Mouse (Mus musculus) layer of hippocampus, adult 9-10 months (tissue): Measurements from ENCODE around the gene Mcm5.

Experiments
- DNase-seq: peaks from one replicate; pipeline ENCODE4 v3.0.0; 2022; ENCODE audit warnings: low spot score

The Mcm5 gene

GRCm38 (mm10) chr8:75102956-75103355, 6.4 kb upstream of the Mcm5 start:
- no peak for DNase-seq

DNA sequence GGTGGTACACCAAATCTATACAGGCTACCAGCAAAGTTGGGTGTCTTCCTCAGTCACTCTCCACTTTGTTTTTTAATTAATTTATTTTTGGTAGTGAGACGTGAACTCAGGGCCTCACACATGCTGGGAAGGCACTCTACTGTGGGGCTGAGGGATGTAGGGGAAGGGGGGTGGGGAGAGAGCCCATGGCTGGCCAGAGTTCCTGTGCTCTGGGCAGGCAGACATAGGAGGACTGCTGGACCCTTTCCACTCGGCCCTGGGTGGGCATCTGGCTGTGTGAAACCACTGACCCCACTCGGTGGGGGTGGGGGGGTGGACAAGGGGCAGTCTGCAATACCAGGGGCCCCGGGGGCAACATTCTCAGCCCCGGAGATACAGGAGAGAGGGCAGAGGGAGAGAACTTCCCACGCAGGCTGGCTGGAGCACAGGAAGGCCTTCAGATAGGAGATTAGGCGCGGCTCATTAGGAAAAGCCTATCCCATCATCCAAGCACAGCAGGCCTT, 5.9 kb upstream of the Mcm5 start:
- no peak for DNase-seq

- peak; percentile 41 for DNase-seq
These were observed 688 bp upstream of the Mcm5 start for GRCm38 (mm10) chr8:75108527-75109235.

- no peak for DNase-seq
These were observed 724 bp downstream of the Mcm5 start for GRCm38 (mm10) chr8:75110093-75110492.

DNA sequence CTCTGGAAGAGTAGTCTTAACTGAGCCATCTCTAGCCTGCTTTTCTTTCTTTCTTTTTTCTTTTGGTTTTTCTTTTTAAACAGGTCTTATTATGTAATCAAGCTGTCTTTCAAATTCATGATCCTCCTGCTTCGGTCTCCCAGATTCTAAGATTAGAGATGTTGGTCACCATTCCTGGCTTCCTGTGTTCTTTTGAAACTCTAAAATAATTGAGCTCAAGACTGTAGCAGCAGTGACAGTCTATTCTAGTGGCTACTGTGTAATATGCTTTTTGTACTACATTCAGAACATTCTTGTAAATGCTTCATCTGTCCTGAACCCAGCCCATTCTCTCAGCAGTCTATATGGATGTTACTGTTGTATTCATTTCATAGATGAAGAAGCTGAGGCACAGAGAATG, 9.1 kb downstream of the Mcm5 start:
- DNase-seq: no peak

- no peak for DNase-seq
These were observed 9.9 kb downstream of the Mcm5 start for GRCm38 (mm10) chr8:75119287-75119686.

DNA sequence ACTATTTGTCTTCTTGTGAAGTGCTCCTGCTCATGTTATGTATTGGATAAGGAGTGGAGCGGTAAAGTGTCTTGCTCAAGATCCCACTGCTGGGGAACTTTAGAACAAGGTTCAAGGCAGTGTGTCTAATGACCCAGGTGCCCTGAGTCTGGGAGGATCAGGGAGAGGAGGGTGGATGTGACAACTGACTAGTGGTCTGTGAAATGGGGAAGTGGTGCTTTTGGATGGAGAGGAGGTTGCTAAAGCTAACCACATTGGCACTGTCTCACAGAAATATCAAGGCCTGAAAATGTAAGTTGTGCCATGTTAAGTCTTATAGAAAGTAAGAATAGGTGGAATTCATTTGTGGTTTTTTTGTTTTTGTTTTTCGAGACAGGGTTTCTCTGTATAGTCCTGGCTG, 10.4 kb downstream of the Mcm5 start:
- DNase-seq: no peak

- DNase-seq: no peak
These were observed 18.0 kb downstream of the Mcm5 start for GRCm38 (mm10) chr8:75127406-75127805.

DNA sequence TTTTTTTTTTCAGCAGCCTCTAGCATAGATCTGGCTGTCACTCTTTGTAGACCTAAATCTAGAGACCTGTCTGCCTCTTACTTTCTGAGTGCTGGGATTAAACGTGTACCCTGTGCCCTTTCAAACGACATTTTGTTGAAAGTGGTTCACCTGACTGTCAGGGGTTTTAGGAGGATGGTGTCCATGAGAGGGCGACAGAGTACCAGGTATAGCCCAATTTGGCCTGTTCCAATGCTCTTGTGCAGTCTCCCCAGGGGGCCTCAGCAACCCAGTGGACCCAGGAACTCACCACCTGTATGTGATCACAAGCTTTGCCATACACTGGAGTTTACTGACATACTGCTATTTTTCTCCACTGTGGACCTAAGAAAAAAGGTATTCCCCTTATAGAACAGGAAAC, 23.1 kb downstream of the Mcm5 start:
- no peak for DNase-seq

GRCm38 (mm10) chr8:75133399-75133798, 24.0 kb downstream of the Mcm5 start:
- DNase-seq: no peak

DNA sequence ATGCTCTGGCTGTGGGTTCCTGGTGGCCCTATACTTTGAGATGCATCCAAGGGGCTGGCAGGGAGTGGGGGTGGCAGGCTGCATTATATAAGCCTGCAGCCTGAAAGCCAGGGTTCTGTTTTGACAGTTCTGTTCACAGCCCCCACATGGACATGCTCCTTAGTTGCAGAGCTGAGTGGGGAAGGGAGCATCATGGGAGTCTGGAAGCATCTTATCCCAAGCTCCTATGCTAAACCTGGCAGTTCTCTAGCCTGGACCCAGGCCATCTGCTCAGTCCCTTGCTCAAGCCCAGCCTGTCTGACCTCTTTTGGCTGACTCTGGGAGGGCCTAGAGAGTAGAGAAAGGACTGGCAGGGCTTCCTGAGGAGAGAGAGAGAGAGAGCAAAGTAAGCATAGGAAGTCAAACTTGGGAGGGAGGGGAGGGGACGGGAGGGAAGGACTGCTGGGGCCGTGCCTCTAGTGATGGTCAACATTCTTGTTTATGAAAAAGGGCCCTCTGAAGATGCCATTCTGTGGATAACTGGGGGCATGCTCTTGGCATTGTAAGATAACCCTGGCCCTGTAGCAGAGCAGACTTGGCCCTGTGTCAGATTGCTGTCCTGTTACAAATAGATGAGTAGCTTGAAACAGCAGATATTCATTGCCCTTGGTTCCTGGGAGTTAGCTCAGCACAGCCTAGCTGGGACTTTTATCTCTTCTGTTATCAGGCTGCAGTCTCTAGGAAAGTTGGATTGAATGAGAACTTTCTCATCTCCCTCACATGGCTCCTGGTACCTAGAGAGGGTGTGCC, 25.4 kb downstream of the Mcm5 start:
- no peak for DNase-seq

DNA sequence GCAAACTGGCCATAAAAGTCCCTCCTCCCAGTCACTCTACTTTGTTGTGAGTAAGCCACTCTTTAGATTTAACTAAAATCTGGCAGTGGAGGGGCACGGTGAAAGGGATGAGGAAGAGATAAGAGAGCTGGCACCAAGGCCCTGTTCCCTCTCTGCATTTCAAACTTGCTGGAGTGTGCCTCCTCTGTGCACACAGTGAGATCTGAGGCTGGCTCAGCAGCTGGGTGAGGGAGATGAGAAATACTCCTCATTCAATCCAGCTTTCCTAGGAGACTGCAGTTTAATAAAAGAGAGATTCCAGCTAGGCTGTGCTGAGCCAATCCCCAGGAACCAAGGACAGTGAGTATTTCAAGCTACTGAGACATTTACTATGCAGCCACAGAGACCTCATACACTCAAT, 26.4 kb downstream of the Mcm5 start:
- DNase-seq: no peak

- DNase-seq: no peak
These were observed 26.9 kb downstream of the Mcm5 start for GRCm38 (mm10) chr8:75136256-75136655.

DNA sequence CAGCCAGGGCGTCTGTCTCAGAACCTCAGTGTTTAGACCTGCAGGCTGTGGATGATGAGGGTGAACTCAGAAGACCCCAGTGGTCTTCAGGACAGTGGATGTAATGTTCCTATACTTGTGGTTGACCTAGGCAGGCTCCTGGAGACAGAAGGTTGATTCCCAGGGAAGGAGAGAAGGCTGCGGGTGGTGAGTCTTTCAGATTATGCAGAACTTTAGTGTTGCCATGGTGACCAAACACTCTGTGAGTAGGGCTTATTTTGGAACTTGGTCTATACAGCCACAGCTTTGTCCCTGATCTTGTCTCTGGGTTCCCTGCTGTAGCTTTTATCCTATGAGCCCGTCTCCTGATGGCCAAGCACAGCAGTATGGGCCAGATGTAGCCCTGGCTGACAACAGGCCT, 28.2 kb downstream of the Mcm5 start:
- DNase-seq: peak; percentile 31

DNA sequence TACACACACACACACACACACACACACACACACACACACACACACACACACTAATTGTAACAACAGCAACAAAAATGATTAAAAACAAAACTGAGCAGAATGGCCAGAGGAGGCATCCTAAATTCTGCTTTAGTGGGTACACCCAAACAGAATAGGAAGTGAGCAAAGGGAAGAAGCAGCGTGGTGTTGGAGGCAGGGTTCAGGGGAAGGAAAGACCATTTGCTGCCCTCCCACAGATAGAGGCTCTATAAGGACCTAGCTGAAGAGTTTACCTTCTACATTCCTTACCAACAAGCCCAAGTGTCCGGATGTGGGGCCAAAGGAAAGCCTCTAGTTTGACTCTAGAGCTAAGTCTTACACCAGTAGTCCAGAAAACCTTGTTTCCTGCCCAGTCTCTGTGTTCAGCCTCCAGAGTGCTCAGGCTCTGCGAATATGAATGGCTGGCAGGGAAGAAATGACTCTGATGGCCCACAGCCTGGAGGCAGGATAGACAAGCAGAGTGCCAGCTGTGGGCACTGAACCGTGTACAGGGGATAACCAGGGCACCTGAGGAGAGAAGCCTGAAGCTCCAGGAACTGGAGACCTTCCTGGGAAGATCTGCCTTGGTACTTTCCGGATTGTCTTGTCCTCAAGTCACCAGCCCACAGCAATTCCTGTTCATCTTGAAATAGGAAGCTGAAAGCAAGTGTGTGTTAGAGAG, 41.7 kb downstream of the Mcm5 start:
- no peak for DNase-seq

DNA sequence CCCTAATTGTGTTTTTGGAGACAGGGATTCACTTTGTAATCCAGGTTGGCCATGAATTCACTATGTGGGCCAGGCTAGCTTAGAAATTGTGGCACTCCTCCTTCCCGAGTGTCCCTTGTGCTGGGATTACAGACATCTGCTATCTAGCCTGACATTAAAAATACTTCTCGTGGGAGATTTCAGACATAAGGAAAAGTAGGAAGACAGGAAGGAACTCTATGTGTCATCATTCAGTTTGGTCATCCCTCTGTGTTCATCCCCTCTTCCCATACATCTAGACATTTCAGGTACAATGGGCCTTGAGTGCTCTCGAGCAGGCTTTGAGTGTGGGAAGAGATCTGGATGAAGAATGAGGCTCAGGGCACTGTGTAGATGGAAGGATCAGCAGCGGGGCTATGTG, 42.4 kb downstream of the Mcm5 start:
- no peak for DNase-seq

GRCm38 (mm10) chr8:75152505-75153082, 43.2 kb downstream of the Mcm5 start:
- DNase-seq: no peak

DNA sequence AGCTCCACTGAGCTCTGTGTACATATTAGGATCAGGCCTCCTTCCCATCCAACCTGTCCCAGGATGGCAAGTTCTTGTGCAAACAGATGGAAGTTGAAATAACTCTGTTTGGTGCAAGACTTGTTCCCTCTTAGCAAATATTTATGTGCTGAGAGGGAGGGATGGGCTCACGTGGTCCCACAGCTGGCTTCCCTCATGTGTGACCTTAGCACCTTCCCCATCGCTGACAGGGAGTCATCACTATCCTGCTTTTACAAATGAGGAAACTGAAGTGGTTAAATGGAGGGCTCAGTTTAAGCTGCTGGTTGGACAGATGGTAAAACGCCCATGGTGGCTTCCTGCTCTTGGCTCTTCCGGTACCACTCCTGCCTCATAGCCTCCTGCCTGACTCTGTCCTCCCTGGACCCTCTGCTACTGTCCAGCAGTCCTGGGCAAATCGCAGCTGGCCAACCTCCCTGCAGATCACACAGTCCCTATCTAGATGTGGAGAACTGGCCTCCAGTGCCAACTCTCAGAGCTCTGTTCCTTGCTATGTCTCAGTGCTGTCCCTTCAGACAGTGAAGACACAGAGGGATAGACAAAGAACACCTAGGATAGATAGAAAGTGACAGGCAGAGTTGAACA, 45.6 kb downstream of the Mcm5 start:
- DNase-seq: no peak

DNA sequence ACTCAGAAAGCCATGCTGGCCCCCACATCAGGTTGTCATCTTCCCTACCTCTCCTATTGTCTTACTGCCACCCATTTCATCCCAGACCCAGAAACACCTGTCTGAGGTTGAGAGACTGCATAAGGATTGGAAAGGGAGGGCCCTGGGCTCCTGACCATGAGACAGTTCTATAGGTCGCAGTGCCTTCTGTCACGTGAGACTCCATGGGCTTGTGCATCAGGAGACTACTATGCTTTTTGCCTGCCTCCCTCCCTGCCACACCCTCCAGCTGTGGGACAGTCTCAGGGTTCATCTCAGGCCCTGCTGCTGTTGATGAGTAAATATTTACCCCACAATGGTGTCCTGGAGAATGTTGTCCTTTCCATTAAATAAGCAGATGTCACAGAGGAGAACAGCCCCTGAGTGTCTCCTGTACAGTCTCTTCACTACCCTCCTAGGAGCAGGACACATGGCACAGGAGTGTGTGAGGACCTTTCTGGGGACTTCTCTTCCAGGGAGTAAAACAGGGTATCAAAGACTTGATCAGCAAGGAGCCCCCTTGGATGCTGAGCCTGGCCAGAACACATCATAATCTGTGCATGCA, 46.5 kb downstream of the Mcm5 start:
- no peak for DNase-seq

DNA sequence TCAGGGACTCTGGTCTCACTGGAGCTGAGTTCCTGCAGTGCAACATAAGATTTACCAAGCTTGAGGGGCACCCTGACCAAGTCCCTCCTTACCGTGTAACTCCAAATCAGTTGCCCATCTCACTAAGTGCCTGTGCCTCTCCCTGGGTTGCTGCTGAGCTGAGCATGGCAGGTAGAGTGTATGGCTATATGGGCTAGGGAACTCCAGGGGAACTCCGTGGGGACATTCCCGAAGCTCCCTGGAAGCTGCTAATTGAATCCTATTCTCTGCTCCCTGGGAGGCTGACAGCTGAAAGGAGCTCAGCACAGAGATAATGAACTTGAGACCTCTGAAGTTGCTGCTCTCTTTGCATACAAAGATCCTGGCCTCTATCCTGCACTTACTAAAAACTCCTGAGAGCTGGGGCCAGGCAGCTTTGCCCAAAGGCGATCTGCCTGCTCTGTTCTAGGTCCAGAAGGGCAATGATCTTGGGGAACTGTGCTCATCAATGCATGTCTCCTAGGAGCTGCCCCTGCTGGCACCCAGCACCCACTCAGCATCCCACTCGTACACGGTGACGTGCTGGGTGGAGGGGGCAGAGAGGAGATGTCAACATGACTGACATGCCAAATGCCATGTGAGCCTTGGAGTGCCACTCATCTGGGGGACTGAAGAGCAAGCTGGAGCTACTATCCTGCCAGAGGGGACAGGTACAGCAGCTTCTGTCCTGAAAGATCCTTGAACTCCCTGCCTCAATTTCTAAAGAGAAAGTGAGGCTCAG, 48.3 kb downstream of the Mcm5 start:
- DNase-seq: no peak

GRCm38 (mm10) chr8:75169363-75169762, 60.0 kb downstream of the Mcm5 start:
- no peak for DNase-seq
